Mouse (Mus musculus) central nervous system, embryonic 18 days (tissue): ENCODE data around the gene Asb10. TPM values are rescaled to one million over a fixed set of nuclear protein-coding genes. Genes with fewer than 3 reads are reported as not detected.

ENCODE experiments used
- polyA plus RNA-seq: library from polyadenylated mRNA; depleted of rRNA; stranded (reverse); fragments of >200 nt; gene quantifications from 2 replicates; pipeline ENCODE4 v1.2.3, GENCODE M21; 2012; rRNA removed

Asb10 gene
- 0.16 and 0.27 TPM in 2 replicates for polyA plus RNA-seq

GRCm38 (mm10) chr5:24540387-24541143 is at the start of gene Asb10:
TSS of gene Asb10 (minus strand) at chr5:24540978.

GRCm38 (mm10) chr5:24586547-24587199 is 45.9 kb upstream of the Asb10 start, which contains the start of gene Chpf2:
TSS of gene Chpf2 (plus strand) at chr5:24586741.

GRCm38 (mm10) chr5:24577183-24577929 is 36.6 kb upstream of the Asb10 start, which contains the start of gene Abcf2:
TSS of gene Abcf2 (minus strand) at chr5:24577467.

GRCm38 (mm10) chr5:24556709-24557108 is 15.9 kb upstream of the Asb10 start, which contains the start of gene 4931409K22Rik:
TSS of gene 4931409K22Rik (minus strand) at chr5:24556809.

GRCm38 (mm10) chr5:24526889-24527230 is 13.9 kb downstream of the Asb10 start, which contains the start of gene Gbx1:
TSS of gene Gbx1 (minus strand) at chr5:24527202.

Other genes with a start within 250 kb of the Asb10 start
- gene Kcnh2, start 189.4 kb downstream of the Asb10 start, polyA plus RNA-seq, result 33.9 and 38.3 TPM in 2 replicates
- gene Nos3, start 176.2 kb downstream of the Asb10 start, polyA plus RNA-seq, result 8.1 and 8.6 TPM in 2 replicates
- 6.8 and 10.2 TPM in 2 replicates for gene Atg9b, start 148.8 kb downstream of the Asb10 start, polyA plus RNA-seq
- gene Abcb8, start 147.3 kb downstream of the Asb10 start, polyA plus RNA-seq, result 47.3 and 50.7 TPM in 2 replicates
- gene Asic3, start 127.6 kb downstream of the Asb10 start, polyA plus RNA-seq, result 0.36 and 3.7 TPM in 2 replicates
- gene Cdk5, start 117.4 kb downstream of the Asb10 start, polyA plus RNA-seq, result 207 and 219 TPM in 2 replicates
- 27.1 and 29.2 TPM in 2 replicates for gene Slc4a2, start 117.1 kb downstream of the Asb10 start, polyA plus RNA-seq
- 150 and 160 TPM in 2 replicates for gene Fastk, start 95.7 kb downstream of the Asb10 start, polyA plus RNA-seq
- gene Tmub1, start 93.1 kb downstream of the Asb10 start, polyA plus RNA-seq, result 56.9 and 61.0 TPM in 2 replicates
- 168 and 197 TPM in 2 replicates for gene Agap3, start 88.8 kb downstream of the Asb10 start, polyA plus RNA-seq
- gene Gbx1, start 13.8 kb downstream of the Asb10 start, polyA plus RNA-seq, result 0.96 and 2.0 TPM in 2 replicates
- 0.21 and 0.35 TPM in 2 replicates for gene 4931409K22Rik, start 15.8 kb upstream of the Asb10 start, polyA plus RNA-seq
- 62.6 and 63.3 TPM in 2 replicates for gene Abcf2, start 36.5 kb upstream of the Asb10 start, polyA plus RNA-seq
- gene Chpf2, start 45.8 kb upstream of the Asb10 start, polyA plus RNA-seq, result 21.5 and 22.6 TPM in 2 replicates
- 235 and 240 TPM in 2 replicates for gene Smarcd3, start 83.4 kb upstream of the Asb10 start, polyA plus RNA-seq
- gene Nub1, start 144.6 kb upstream of the Asb10 start, polyA plus RNA-seq, result 66.7 and 72.6 TPM in 2 replicates
- gene Wdr86, start 189.7 kb upstream of the Asb10 start, polyA plus RNA-seq, result 7.7 and 9.3 TPM in 2 replicates
- gene Crygn, start 217.0 kb upstream of the Asb10 start, polyA plus RNA-seq, result 0.75 TPM in 1 of 2 replicates, not detected in the other